17 mouse cellular contexts compared by ENCODE assay signal in genomic region chr9:41050331-41051079, GRCm38 (mm10). TPM values are rescaled to one million over a fixed set of nuclear protein-coding genes. Genes with fewer than 3 reads are reported as not detected.
DNase-seq lines count a peak whose midpoint lies in the region; ATAC-seq and TF ChIP-seq lines count a peak whose summit lies in the region.
"Had no signal": no experiment of that assay in that cellular context is flagged by ENCODE, and none has a peak within 500 bp of the region (broad histone marks: within the 10 kb centered on the region; RNA-seq: fewer than 3 reads in every experiment).

No protein-coding gene starts in this region.

- ATAC-seq in forebrain, postnatal 0 days: no peak
- ATAC-seq in midbrain, embryonic 14.5 days (ENCODE audit: low FRiP score, low TSS enrichment): no peak
- ATAC-seq in kidney, embryonic 15.5 days (replicated peaks; ENCODE audit: low FRiP score): no peak
- ATAC-seq: intestine, postnatal 0 days had no signal

- H3K36me3 ChIP-seq in forebrain, postnatal 0 days (ENCODE audit: insufficient read depth): peaks cover 6% of the 10 kb centered on the region; the same call in 1 of the 2 replicates
- H3K36me3 ChIP-seq in midbrain, embryonic 14.5 days (ENCODE audit: control insufficient read depth, insufficient read depth, low read length): no peaks in the 10 kb centered on the region
- no peaks in the 10 kb centered on the region for H3K36me3 ChIP-seq in kidney, embryonic 15.5 days
- H3K36me3 ChIP-seq: heart, embryonic 15.5 days had no signal

- DNase-seq in layer of hippocampus, adult 2 months (ENCODE audit: low spot score in 2 of 2): peak in 1 of 2 experiments; percentile 36
- no peak for DNase-seq in layer of hippocampus, postnatal 36 days
- DNase-seq in brain, adult 2 months (ENCODE audit: low read depth, low spot score): peak; percentile 85
- no peak for DNase-seq in forebrain, postnatal 0 days
- DNase-seq in midbrain, embryonic 14.5 days: no peak
- DNase-seq in urinary bladder, postnatal 4 days (ENCODE audit: low spot score in 2 of 2): no peak
- DNase-seq in ovary, postnatal 10 days (ENCODE audit: low spot score): no peak
- DNase-seq: adrenal gland, postnatal 25 days; cerebellum, adult 9-11 months; lung, postnatal 4 days had no signal

- TF ChIP-seq CTCF in layer of hippocampus, adult 2 months (conservative IDR thresholded peaks at IDR 0.05): no peak
- no peak for TF ChIP-seq CTCF in forebrain, postnatal 0 days (IDR thresholded peaks at IDR 0.05; ENCODE audit: low read depth)

- peaks cover 13% of the 10 kb centered on the region; the same call in 1 of the 2 replicates for H3K4me1 ChIP-seq in forebrain, postnatal 0 days (ENCODE audit: insufficient read depth)
- peaks cover 9% of the 10 kb centered on the region for H3K4me1 ChIP-seq in midbrain, embryonic 14.5 days (ENCODE audit: control insufficient read depth, insufficient read depth, low read length)
- no peaks in the 10 kb centered on the region for H3K4me1 ChIP-seq in kidney, embryonic 15.5 days
- H3K4me1 ChIP-seq: embryonic facial prominence, embryonic 12.5 days had no signal

- peak overlapping the region; percentile 92 for H3K27ac ChIP-seq in layer of hippocampus, adult 2 months
- H3K27ac ChIP-seq in forebrain, postnatal 0 days (ENCODE audit: low read depth, low read length): peak overlapping the region; percentile 63
- H3K27ac ChIP-seq in midbrain, embryonic 14.5 days (replicated peaks; ENCODE audit: low read depth, low read length): peak overlapping the region; percentile 73
- no peak overlapping the region for H3K27ac ChIP-seq in kidney, embryonic 15.5 days
- H3K27ac ChIP-seq: heart, embryonic 15.5 days; neural tube, embryonic 12.5 days had no signal

- H3K9ac ChIP-seq in forebrain, postnatal 0 days: no peak overlapping the region
- H3K9ac ChIP-seq in midbrain, embryonic 14.5 days (replicated peaks; ENCODE audit: low read length): no peak overlapping the region; the same call in 1 of the 2 replicates
- H3K9ac ChIP-seq in kidney, embryonic 15.5 days: no peak overlapping the region
- H3K9ac ChIP-seq: embryonic facial prominence, embryonic 12.5 days; heart, embryonic 15.5 days; neural tube, embryonic 12.5 days had no signal

- WGBS in forebrain, postnatal 0 days: 68% methylated on average over 12 of the region's 12 CpGs
- 71% methylated on average over 12 of the region's 12 CpGs for WGBS in midbrain, embryonic 14.5 days
- WGBS in kidney, embryonic 15.5 days: 67% methylated on average over 12 of the region's 12 CpGs

- no peak overlapping the region for H3K4me3 ChIP-seq in layer of hippocampus, adult 2 months
- no peak overlapping the region for H3K4me3 ChIP-seq in forebrain, postnatal 0 days (ENCODE audit: low read depth, low read length)
- no peak overlapping the region for H3K4me3 ChIP-seq in midbrain, embryonic 14.5 days (replicated peaks; ENCODE audit: low read depth, low read length)
- no peak overlapping the region for H3K4me3 ChIP-seq in kidney, embryonic 15.5 days (replicated peaks)
- H3K4me3 ChIP-seq: embryonic facial prominence, embryonic 12.5 days; heart, embryonic 15.5 days; neural tube, embryonic 12.5 days had no signal

- H3K27me3 ChIP-seq in forebrain, postnatal 0 days (ENCODE audit: insufficient read depth, low read length): no peaks in the 10 kb centered on the region
- H3K27me3 ChIP-seq in midbrain, embryonic 14.5 days (ENCODE audit: control insufficient read depth, insufficient read depth, low read length): no peaks in the 10 kb centered on the region
- H3K27me3 ChIP-seq in kidney, embryonic 15.5 days: no peaks in the 10 kb centered on the region
- H3K27me3 ChIP-seq: CH12.LX; embryonic facial prominence, embryonic 12.5 days; heart, embryonic 15.5 days; neural tube, embryonic 12.5 days had no signal

- H3K4me2 ChIP-seq in forebrain, postnatal 0 days (ENCODE audit: low read depth): no peak overlapping the region
- H3K4me2 ChIP-seq in midbrain, embryonic 14.5 days (ENCODE audit: low read length): no peak overlapping the region
- H3K4me2 ChIP-seq in kidney, embryonic 15.5 days: no peak overlapping the region
- H3K4me2 ChIP-seq: embryonic facial prominence, embryonic 12.5 days; heart, embryonic 15.5 days; liver, embryonic 11.5 days; neural tube, embryonic 12.5 days had no signal

- no peaks in the 10 kb centered on the region for H3K9me3 ChIP-seq in forebrain, postnatal 0 days (ENCODE audit: low read length)
- no peaks in the 10 kb centered on the region for H3K9me3 ChIP-seq in midbrain, embryonic 14.5 days (ENCODE audit: control insufficient read depth, low read length)
- H3K9me3 ChIP-seq in kidney, embryonic 15.5 days (replicated peaks): 0 out of 2 replicates have a peak, but pooled peaks cover 2% of the 10 kb centered on the region
- H3K9me3 ChIP-seq: embryonic facial prominence, embryonic 12.5 days; heart, embryonic 15.5 days; neural tube, embryonic 12.5 days had no signal

RNA-seq across cellular contexts. Expression of gene Crtam, which starts 46.1 kb away (rescaled TPM):
- under 1 TPM; 0.12 to 0.36 TPM for total RNA-seq in layer of hippocampus, adult 2 months (2021)
- under 1 TPM; 0.10 to 0.18 TPM for total RNA-seq in layer of hippocampus, postnatal 36 days (2021)
- 0.10 and 0.54 TPM in 2 replicates for total RNA-seq in forebrain, postnatal 0 days (2014; rRNA removed)
- polyA plus RNA-seq in forebrain, postnatal 0 days (2015; fragmentation: Nextera tagmentation; extraction: Ambion mirVana): 0.11 and 0.14 TPM in 2 replicates
- polyA plus RNA-seq in midbrain, embryonic 14.5 days (2014; fragmentation: Nextera tagmentation; extraction: Ambion mirVana): 0.18 and 0.26 TPM in 2 replicates
- polyA plus RNA-seq in kidney, embryonic 15.5 days (2015; fragmentation: Nextera tagmentation; extraction: Ambion mirVana): 0.33 and 0.34 TPM in 2 replicates
- total RNA-seq: CH12.LX had no signal
- polyA plus RNA-seq: heart, embryonic 15.5 days; neural tube, embryonic 12.5 days had no signal
